Mouse (Mus musculus) liver, embryonic 14.5 days (tissue): ENCODE results near the gene Scgb1a1.

ENCODE experiments used
- CTCF ChIP-seq: IDR thresholded peaks from 2 replicates; pipeline ENCODE4 v1.5.1; 2016; ENCODE audit warnings: antibody characterized with exemption, low read depth, control low read depth
- EP300 ChIP-seq: IDR thresholded peaks from 2 replicates; pipeline ENCODE4 v1.6.1; 2016; ENCODE audit warnings: antibody characterized with exemption, low read depth

DNA sequence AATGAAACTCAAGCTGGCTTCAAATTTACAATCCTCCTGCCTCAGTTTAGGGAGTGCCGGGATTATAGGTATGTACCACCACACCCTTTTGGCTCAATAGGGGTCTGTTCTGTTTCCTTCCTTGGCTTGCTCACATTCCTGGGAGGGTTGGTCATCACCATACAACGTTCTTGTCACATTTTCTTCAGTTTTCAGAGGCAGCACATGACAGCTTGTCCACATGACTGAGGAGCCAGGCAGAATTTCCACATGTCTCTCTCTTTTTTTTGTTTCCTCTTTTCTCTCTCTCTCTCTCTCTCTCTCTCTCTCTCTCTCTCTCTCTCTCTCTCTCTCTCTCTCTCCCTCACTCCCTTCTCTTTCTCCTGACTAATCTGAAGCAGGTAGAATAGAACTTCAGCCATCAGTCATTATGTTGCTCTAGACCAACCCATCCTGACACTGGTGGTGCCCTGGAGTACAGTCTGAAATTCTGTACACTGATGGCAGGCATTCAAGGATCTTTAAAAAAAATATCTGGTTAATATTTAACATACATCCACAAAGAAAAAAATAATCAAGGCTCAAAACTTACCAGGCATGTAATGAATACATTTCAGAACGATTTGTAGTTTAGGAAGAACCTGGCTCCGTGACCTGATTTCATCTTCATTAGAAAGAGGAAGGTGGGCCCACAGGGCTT is 10.6 kb downstream of the Scgb1a1 start:
- TF ChIP-seq CTCF = no peak
- TF ChIP-seq EP300 = no peak
